Mouse (Mus musculus): ENCODE results near the gene Etfrf1.

GRCm38 (mm10) chr6:145205142-145205541 is 5.8 kb upstream of the Etfrf1 start:
- TF ChIP-seq CTCF (IDR thresholded peaks at IDR 0.05; ENCODE audit: borderline replicate concordance, extremely low read depth, insufficient read depth, insufficient read length) (no peak), POLR2A (IDR thresholded peaks at IDR 0.05; ENCODE audit: borderline replicate concordance, extremely low read depth, insufficient read depth, insufficient read length, poor library complexity, severe bottlenecking) (no peak)
